Mouse (Mus musculus): ENCODE results near the gene Mcoln1.
A peak's percentile ranks its signal among the peaks of the same experiment; 100 is the strongest.

Gene Mcoln1

GRCm38 (mm10) chr8:3500235-3501090, at the start of gene Mcoln1:
Gene Mcoln1 (plus strand): TSS chr8:3500457.
- DNase-seq: peak; percentile 99

GRCm38 (mm10) chr8:3450670-3451069, 49.6 kb upstream of the Mcoln1 start:
- DNase-seq: peak; percentile 49

- peak; percentile 68 for DNase-seq
Observed at GRCm38 (mm10) chr8:3451992-3452391, 48.3 kb upstream of the Mcoln1 start.

- peak; percentile 71 for DNase-seq
Observed at GRCm38 (mm10) chr8:3463248-3463647, 37.0 kb upstream of the Mcoln1 start.

GRCm38 (mm10) chr8:3464309-3464708, 35.9 kb upstream of the Mcoln1 start:
- DNase-seq: peak; percentile 50

GRCm38 (mm10) chr8:3467006-3467885, 33.0 kb upstream of the Mcoln1 start, which contains the start of gene Pex11g:
Gene Pex11g (minus strand): TSS chr8:3467680.
- peak; percentile 100 for DNase-seq

GRCm38 (mm10) chr8:3467886-3468545, 32.2 kb upstream of the Mcoln1 start:
- no peak for DNase-seq

- no peak for DNase-seq
Observed at GRCm38 (mm10) chr8:3468838-3469237, 31.4 kb upstream of the Mcoln1 start.

- DNase-seq: no peak
Observed at GRCm38 (mm10) chr8:3470562-3470961, 29.7 kb upstream of the Mcoln1 start, which contains the start of gene Tex45. Gene Tex45 (plus strand): TSS chr8:3470862.

GRCm38 (mm10) chr8:3475715-3476429, 24.4 kb upstream of the Mcoln1 start:
- DNase-seq: no peak

GRCm38 (mm10) chr8:3480221-3480785, 20.0 kb upstream of the Mcoln1 start:
- DNase-seq: no peak

GRCm38 (mm10) chr8:3481605-3482004, 18.7 kb upstream of the Mcoln1 start:
- DNase-seq: no peak

- DNase-seq: no peak
Observed at GRCm38 (mm10) chr8:3482240-3482740, 18.0 kb upstream of the Mcoln1 start.

- no peak for DNase-seq
Observed at GRCm38 (mm10) chr8:3483546-3483945, 16.7 kb upstream of the Mcoln1 start.

GRCm38 (mm10) chr8:3485192-3485591, 15.1 kb upstream of the Mcoln1 start:
- DNase-seq: no peak

GRCm38 (mm10) chr8:3492901-3493844, 7.1 kb upstream of the Mcoln1 start, which contains the start of gene Zfp358:
Gene Zfp358 (plus strand): TSS chr8:3493138.
- DNase-seq: peak; percentile 64

- DNase-seq: no peak
Observed at GRCm38 (mm10) chr8:3493845-3494208, 6.4 kb upstream of the Mcoln1 start.

- DNase-seq: no peak
Observed at GRCm38 (mm10) chr8:3495578-3496427, 4.5 kb upstream of the Mcoln1 start.

- no peak for DNase-seq
Observed at GRCm38 (mm10) chr8:3496428-3496748, 3.9 kb upstream of the Mcoln1 start.

GRCm38 (mm10) chr8:3498583-3498982, 1.7 kb upstream of the Mcoln1 start:
- no peak for DNase-seq
